Mouse (Mus musculus): ENCODE data around the gene Rbm47. TPM values are rescaled to one million over a fixed set of nuclear protein-coding genes. Genes with fewer than 3 reads are reported as not detected.
A peak's percentile ranks its signal among the peaks of the same experiment; 100 is the strongest.

The Rbm47 gene
- polyA plus RNA-seq, 1 experiment from 2014 or later: 1.2 TPM

- Histone ChIP-seq H3K27me3 (replicated peaks) (no peaks in the 10 kb centered on the region), H3K36me3 (no peaks in the 10 kb centered on the region), H3K4me1 (0 out of 2 replicates have a peak, but pooled peaks cover 3% of the 10 kb centered on the region), H3K4me3 (replicated peaks) (no peak overlapping the region), H3K9me3 (replicated peaks) (no peaks in the 10 kb centered on the region), H3K27ac (replicated peaks) (no peak overlapping the region), H3K9ac (replicated peaks) (no peak overlapping the region), H3K4me2 (no peak overlapping the region)
- 61% methylated on average over 5 of the region's 5 CpGs for WGBS
- no peak for ATAC-seq (ENCODE audit: low FRiP score)
These were observed 122.1 kb downstream of the Rbm47 start for GRCm38 (mm10) chr5:66050841-66051240.

GRCm38 (mm10) chr5:66046356-66046755 is 126.6 kb downstream of the Rbm47 start:
- WGBS: 91% methylated on average over 3 of the region's 3 CpGs
- H3K9ac ChIP-seq (replicated peaks): no peak overlapping the region
- ATAC-seq (ENCODE audit: low FRiP score): no peak
- no peaks in the 10 kb centered on the region for H3K27me3 ChIP-seq (replicated peaks)
- H3K4me3 ChIP-seq (replicated peaks): no peak overlapping the region
- no peak overlapping the region for H3K27ac ChIP-seq (replicated peaks)
- 0 out of 2 replicates have a peak, but pooled peaks cover 3% of the 10 kb centered on the region for H3K4me1 ChIP-seq
- H3K4me2 ChIP-seq: no peak overlapping the region
- H3K36me3 ChIP-seq: no peaks in the 10 kb centered on the region
- H3K9me3 ChIP-seq (replicated peaks): no peaks in the 10 kb centered on the region

- Histone ChIP-seq H3K36me3 (no peaks in the 10 kb centered on the region), H3K4me3 (replicated peaks) (no peak overlapping the region), H3K9me3 (replicated peaks) (no peaks in the 10 kb centered on the region), H3K4me2 (no peak overlapping the region), H3K4me1 (no peaks in the 10 kb centered on the region), H3K9ac (replicated peaks) (no peak overlapping the region), H3K27ac (replicated peaks) (no peak overlapping the region), H3K27me3 (replicated peaks) (no peaks in the 10 kb centered on the region)
- no peak for ATAC-seq (ENCODE audit: low FRiP score)
- 92% methylated on average over 3 of the region's 3 CpGs for WGBS
These were observed 129.0 kb downstream of the Rbm47 start for GRCm38 (mm10) chr5:66043897-66044296.

GRCm38 (mm10) chr5:66042651-66043340 is 130.1 kb downstream of the Rbm47 start:
- no peak for ATAC-seq (ENCODE audit: low FRiP score)
- no peak overlapping the region for H3K4me3 ChIP-seq (replicated peaks)
- H3K36me3 ChIP-seq: no peaks in the 10 kb centered on the region
- no peaks in the 10 kb centered on the region for H3K9me3 ChIP-seq (replicated peaks)
- no peak overlapping the region for H3K4me2 ChIP-seq
- no peaks in the 10 kb centered on the region for H3K27me3 ChIP-seq (replicated peaks)
- no peak overlapping the region for H3K9ac ChIP-seq (replicated peaks)
- H3K4me1 ChIP-seq: no peaks in the 10 kb centered on the region
- H3K27ac ChIP-seq (replicated peaks): no peak overlapping the region
- WGBS: 39% methylated on average over 10 of the region's 10 CpGs

- 93% methylated on average over 7 of the region's 7 CpGs for WGBS
- H3K9ac ChIP-seq (replicated peaks): no peak overlapping the region
- peaks cover 8% of the 10 kb centered on the region; the same call in 1 of the 2 replicates for H3K4me1 ChIP-seq
- H3K27ac ChIP-seq (replicated peaks): no peak overlapping the region
- H3K36me3 ChIP-seq: no peaks in the 10 kb centered on the region
- no peak overlapping the region for H3K4me2 ChIP-seq
- no peaks in the 10 kb centered on the region for H3K9me3 ChIP-seq (replicated peaks)
- H3K4me3 ChIP-seq (replicated peaks): no peak overlapping the region
- ATAC-seq (ENCODE audit: low FRiP score): no peak
- no peaks in the 10 kb centered on the region for H3K27me3 ChIP-seq (replicated peaks)
These were observed 132.1 kb downstream of the Rbm47 start for GRCm38 (mm10) chr5:66040744-66041279.

GRCm38 (mm10) chr5:66039813-66040212 is 133.1 kb downstream of the Rbm47 start:
- Histone ChIP-seq H3K9ac (replicated peaks) (no peak overlapping the region), H3K4me3 (replicated peaks) (no peak overlapping the region), H3K27me3 (replicated peaks) (no peaks in the 10 kb centered on the region), H3K4me1 (peaks cover 8% of the 10 kb centered on the region; the same call in 1 of the 2 replicates), H3K9me3 (replicated peaks) (no peaks in the 10 kb centered on the region), H3K27ac (replicated peaks) (no peak overlapping the region), H3K4me2 (no peak overlapping the region), H3K36me3 (no peaks in the 10 kb centered on the region)
- 85% methylated on average over 2 of the region's 2 CpGs for WGBS
- ATAC-seq (ENCODE audit: low FRiP score): no peak

- Histone ChIP-seq H3K27me3 (replicated peaks) (no peaks in the 10 kb centered on the region), H3K27ac (replicated peaks) (peak overlapping the region; percentile 24; the same call in 1 of the 2 replicates), H3K4me3 (replicated peaks) (no peak overlapping the region), H3K4me2 (no peak overlapping the region), H3K9ac (replicated peaks) (no peak overlapping the region), H3K9me3 (replicated peaks) (no peaks in the 10 kb centered on the region), H3K36me3 (no peaks in the 10 kb centered on the region), H3K4me1 (peaks cover 8% of the 10 kb centered on the region; the same call in 1 of the 2 replicates)
- 70% methylated on average over 6 of the region's 6 CpGs for WGBS
- no peak for ATAC-seq (ENCODE audit: low FRiP score)
These were observed 135.9 kb downstream of the Rbm47 start for GRCm38 (mm10) chr5:66037066-66037465.

- Histone ChIP-seq H3K4me1 (peaks cover 8% of the 10 kb centered on the region; the same call in 1 of the 2 replicates), H3K9me3 (replicated peaks) (no peaks in the 10 kb centered on the region), H3K4me2 (no peak overlapping the region), H3K4me3 (replicated peaks) (no peak overlapping the region), H3K36me3 (no peaks in the 10 kb centered on the region), H3K9ac (replicated peaks) (no peak overlapping the region), H3K27ac (replicated peaks) (peak overlapping the region; percentile 24; the same call in 1 of the 2 replicates), H3K27me3 (replicated peaks) (no peaks in the 10 kb centered on the region)
- no peak for ATAC-seq (ENCODE audit: low FRiP score)
- WGBS: 50% methylated on average over 7 of the region's 7 CpGs
These were observed 136.4 kb downstream of the Rbm47 start for GRCm38 (mm10) chr5:66036440-66037054.

GRCm38 (mm10) chr5:66034375-66035195 is 138.3 kb downstream of the Rbm47 start:
- H3K27ac ChIP-seq (replicated peaks): no peak overlapping the region
- H3K36me3 ChIP-seq: no peaks in the 10 kb centered on the region
- H3K9ac ChIP-seq (replicated peaks): no peak overlapping the region
- no peak for ATAC-seq (ENCODE audit: low FRiP score)
- H3K27me3 ChIP-seq (replicated peaks): no peaks in the 10 kb centered on the region
- 68% methylated on average over 14 of the region's 14 CpGs for WGBS
- H3K9me3 ChIP-seq (replicated peaks): no peaks in the 10 kb centered on the region
- no peak overlapping the region for H3K4me3 ChIP-seq (replicated peaks)
- H3K4me1 ChIP-seq: peaks cover 8% of the 10 kb centered on the region; the same call in 1 of the 2 replicates
- H3K4me2 ChIP-seq: no peak overlapping the region

GRCm38 (mm10) chr5:66032826-66033225 is 140.1 kb downstream of the Rbm47 start:
- no peak for ATAC-seq (ENCODE audit: low FRiP score)
- H3K9me3 ChIP-seq (replicated peaks): no peaks in the 10 kb centered on the region
- no peak overlapping the region for H3K27ac ChIP-seq (replicated peaks)
- no peak overlapping the region for H3K4me3 ChIP-seq (replicated peaks)
- peaks cover 8% of the 10 kb centered on the region; the same call in 1 of the 2 replicates for H3K4me1 ChIP-seq
- H3K4me2 ChIP-seq: no peak overlapping the region
- no peak overlapping the region for H3K9ac ChIP-seq (replicated peaks)
- 96% methylated on average over 1 of the region's 1 CpGs for WGBS
- no peaks in the 10 kb centered on the region for H3K36me3 ChIP-seq
- no peaks in the 10 kb centered on the region for H3K27me3 ChIP-seq (replicated peaks)

- no peak overlapping the region for H3K9ac ChIP-seq (replicated peaks)
- no peak overlapping the region for H3K4me3 ChIP-seq (replicated peaks)
- H3K4me2 ChIP-seq: no peak overlapping the region
- no peaks in the 10 kb centered on the region for H3K36me3 ChIP-seq
- 85% methylated on average over 5 of the region's 5 CpGs for WGBS
- H3K27me3 ChIP-seq (replicated peaks): no peaks in the 10 kb centered on the region
- H3K9me3 ChIP-seq (replicated peaks): no peaks in the 10 kb centered on the region
- peaks cover 7% of the 10 kb centered on the region; the same call in 1 of the 2 replicates for H3K4me1 ChIP-seq
- no peak overlapping the region for H3K27ac ChIP-seq (replicated peaks)
- no peak for ATAC-seq (ENCODE audit: low FRiP score)
These were observed 141.2 kb downstream of the Rbm47 start for GRCm38 (mm10) chr5:66031699-66032098.

All from neural tube, embryonic 15.5 days (tissue).